Mouse (Mus musculus): ENCODE measurements around the gene Cd81. TPM values are rescaled to one million over a fixed set of nuclear protein-coding genes. Genes with fewer than 3 reads are reported as not detected.
A peak's percentile ranks its signal among the peaks of the same experiment; 100 is the strongest.

Cd81 gene
- polyA plus RNA-seq, 1 experiment = 92.5 TPM

GRCm38 (mm10) chr7:143040561-143040960, 12.0 kb upstream of the Cd81 start:
- H3K4me3 ChIP-seq (replicated peaks; ENCODE audit: control insufficient read depth, low read depth, low read length) = no peak overlapping the region
- WGBS = 91% methylated on average over 3 of the region's 3 CpGs
- TF ChIP-seq CTCF (IDR thresholded peaks at IDR 0.05; ENCODE audit: control insufficient read depth, insufficient read depth, low read length) (no peak), POLR2A (IDR thresholded peaks at IDR 0.05; ENCODE audit: borderline replicate concordance, control insufficient read depth, low read depth, low read length) (no peak)
- H3K27ac ChIP-seq (ENCODE audit: control insufficient read depth, insufficient read depth, low read depth, low read length, poor library complexity) = no peak overlapping the region
- H3K4me1 ChIP-seq (ENCODE audit: control insufficient read depth, insufficient read depth, low read length) = peaks cover 10% of the 10 kb centered on the region

GRCm38 (mm10) chr7:143041138-143041822, 11.3 kb upstream of the Cd81 start:
- WGBS = 38% methylated on average over 3 of the region's 3 CpGs
- Histone ChIP-seq H3K27ac (ENCODE audit: control insufficient read depth, insufficient read depth, low read depth, low read length, poor library complexity) (no peak overlapping the region), H3K4me1 (ENCODE audit: control insufficient read depth, insufficient read depth, low read length) (peaks cover 11% of the 10 kb centered on the region), H3K4me3 (replicated peaks; ENCODE audit: control insufficient read depth, low read depth, low read length) (no peak overlapping the region)
- TF ChIP-seq CTCF (IDR thresholded peaks at IDR 0.05; ENCODE audit: control insufficient read depth, insufficient read depth, low read length) = no peak
- no peak for TF ChIP-seq POLR2A (IDR thresholded peaks at IDR 0.05; ENCODE audit: borderline replicate concordance, control insufficient read depth, low read depth, low read length)

GRCm38 (mm10) chr7:143042089-143042488, 10.4 kb upstream of the Cd81 start:
- Histone ChIP-seq H3K4me3 (replicated peaks; ENCODE audit: control insufficient read depth, low read depth, low read length) (no peak overlapping the region), H3K4me1 (ENCODE audit: control insufficient read depth, insufficient read depth, low read length) (peaks cover 13% of the 10 kb centered on the region), H3K27ac (ENCODE audit: control insufficient read depth, insufficient read depth, low read depth, low read length, poor library complexity) (no peak overlapping the region)
- WGBS = 79% methylated on average over 3 of the region's 3 CpGs
- no peak for TF ChIP-seq CTCF (IDR thresholded peaks at IDR 0.05; ENCODE audit: control insufficient read depth, insufficient read depth, low read length)
- TF ChIP-seq POLR2A (IDR thresholded peaks at IDR 0.05; ENCODE audit: borderline replicate concordance, control insufficient read depth, low read depth, low read length) = no peak

GRCm38 (mm10) chr7:143042897-143043300, 9.6 kb upstream of the Cd81 start:
- Histone ChIP-seq H3K4me1 (ENCODE audit: control insufficient read depth, insufficient read depth, low read length) (peaks cover 11% of the 10 kb centered on the region), H3K27ac (ENCODE audit: control insufficient read depth, insufficient read depth, low read depth, low read length, poor library complexity) (peak overlapping the region; percentile 29; the same call in 1 of the 2 replicates), H3K4me3 (replicated peaks; ENCODE audit: control insufficient read depth, low read depth, low read length) (no peak overlapping the region)
- TF ChIP-seq POLR2A (IDR thresholded peaks at IDR 0.05; ENCODE audit: borderline replicate concordance, control insufficient read depth, low read depth, low read length) = no peak
- TF ChIP-seq CTCF (IDR thresholded peaks at IDR 0.05; ENCODE audit: control insufficient read depth, insufficient read depth, low read length) = no peak
- 11% methylated on average over 3 of the region's 3 CpGs for WGBS

GRCm38 (mm10) chr7:143044049-143044825, 8.3 kb upstream of the Cd81 start:
- TF ChIP-seq CTCF (IDR thresholded peaks at IDR 0.05; ENCODE audit: control insufficient read depth, insufficient read depth, low read length) (no peak), POLR2A (IDR thresholded peaks at IDR 0.05; ENCODE audit: borderline replicate concordance, control insufficient read depth, low read depth, low read length) (no peak)
- peaks cover 7% of the 10 kb centered on the region for H3K4me1 ChIP-seq (ENCODE audit: control insufficient read depth, insufficient read depth, low read length)
- WGBS = 56% methylated on average over 2 of the region's 2 CpGs

GRCm38 (mm10) chr7:143044826-143045206, 7.7 kb upstream of the Cd81 start:
- Histone ChIP-seq H3K4me3 (replicated peaks; ENCODE audit: control insufficient read depth, low read depth, low read length) (no peak overlapping the region), H3K4me1 (ENCODE audit: control insufficient read depth, insufficient read depth, low read length) (peaks cover 7% of the 10 kb centered on the region)
- TF ChIP-seq POLR2A (IDR thresholded peaks at IDR 0.05; ENCODE audit: borderline replicate concordance, control insufficient read depth, low read depth, low read length) (no peak), CTCF (IDR thresholded peaks at IDR 0.05; ENCODE audit: control insufficient read depth, insufficient read depth, low read length) (no peak)

More at GRCm38 (mm10) chr7:143044049-143044825, 8.3 kb upstream of the Cd81 start:
- H3K4me3 ChIP-seq (replicated peaks; ENCODE audit: control insufficient read depth, low read depth, low read length) = no peak overlapping the region
- no peak overlapping the region for H3K27ac ChIP-seq (ENCODE audit: control insufficient read depth, insufficient read depth, low read depth, low read length, poor library complexity)

GRCm38 (mm10) chr7:143046358-143046757, 6.2 kb upstream of the Cd81 start:
- Histone ChIP-seq H3K4me1 (ENCODE audit: control insufficient read depth, insufficient read depth, low read length) (peaks cover 7% of the 10 kb centered on the region), H3K27ac (ENCODE audit: control insufficient read depth, insufficient read depth, low read depth, low read length, poor library complexity) (peak overlapping the region; percentile 9; the same call in 1 of the 2 replicates)
- WGBS = 43% methylated on average over 7 of the region's 7 CpGs

More at GRCm38 (mm10) chr7:143044826-143045206, 7.7 kb upstream of the Cd81 start:
- H3K27ac ChIP-seq (ENCODE audit: control insufficient read depth, insufficient read depth, low read depth, low read length, poor library complexity) = no peak overlapping the region

GRCm38 (mm10) chr7:143049331-143049730, 3.2 kb upstream of the Cd81 start:
- H3K27ac ChIP-seq (ENCODE audit: control insufficient read depth, insufficient read depth, low read depth, low read length, poor library complexity) = no peak overlapping the region
- H3K4me1 ChIP-seq (ENCODE audit: control insufficient read depth, insufficient read depth, low read length) = peaks cover 5% of the 10 kb centered on the region; the same call in 1 of the 2 replicates
- TF ChIP-seq CTCF (IDR thresholded peaks at IDR 0.05; ENCODE audit: control insufficient read depth, insufficient read depth, low read length) (no peak), POLR2A (IDR thresholded peaks at IDR 0.05; ENCODE audit: borderline replicate concordance, control insufficient read depth, low read depth, low read length) (no peak)
- 79% methylated on average over 3 of the region's 3 CpGs for WGBS
- H3K4me3 ChIP-seq (replicated peaks; ENCODE audit: control insufficient read depth, low read depth, low read length) = no peak overlapping the region

More at GRCm38 (mm10) chr7:143046358-143046757, 6.2 kb upstream of the Cd81 start:
- no peak overlapping the region for H3K4me3 ChIP-seq (replicated peaks; ENCODE audit: control insufficient read depth, low read depth, low read length)
- no peak for TF ChIP-seq CTCF (IDR thresholded peaks at IDR 0.05; ENCODE audit: control insufficient read depth, insufficient read depth, low read length)
- TF ChIP-seq POLR2A (IDR thresholded peaks at IDR 0.05; ENCODE audit: borderline replicate concordance, control insufficient read depth, low read depth, low read length) = no peak

Measured in bone marrow, adult 2 months (tissue).